Mouse (Mus musculus) olfactory bulb, adult 2 months (tissue): ENCODE measurements around the gene Abca12. TPM values are rescaled to one million over a fixed set of nuclear protein-coding genes. Genes with fewer than 3 reads are reported as not detected.

Experiments used
- H3K27ac ChIP-seq: fragments of 200-500 bp; 2 replicates; pipeline ENCODE4 v1.5.1; 2012; ENCODE audit warnings: low read depth, low read length; ENCODE audit not compliant: insufficient read depth
- H3K4me1 ChIP-seq: fragments of 200-500 bp; 2 replicates; pipeline ENCODE4 v1.6.1; 2012; ENCODE audit warnings: low read length; ENCODE audit not compliant: control insufficient read depth, insufficient read depth
- H3K4me3 ChIP-seq: fragments of 200-500 bp; 2 replicates; pipeline ENCODE4 v1.5.1; 2012; ENCODE audit warnings: mild to moderate bottlenecking, low read depth, low read length, moderate library complexity; ENCODE audit not compliant: insufficient read depth
- CTCF ChIP-seq: fragments of 200-500 bp; IDR thresholded peaks from 2 replicates; pipeline ENCODE4 v1.5.1; 2012; ENCODE audit warnings: low read depth, mild to moderate bottlenecking, low read length, moderate library complexity; ENCODE audit not compliant: insufficient read depth
- POLR2A ChIP-seq: fragments of 200-500 bp; IDR thresholded peaks from 2 replicates; pipeline ENCODE4 v1.6.1; 2012; ENCODE audit warnings: mild to moderate bottlenecking, low read depth, low read length, moderate library complexity; ENCODE audit not compliant: insufficient read depth
- WGBS: fragments of 180-500 bp; shearing (Covaris S2); methylation state at CpG from one replicate; pipeline ENCODE4 v1.1.7; 2018; 5-methylcytosine and 5-hydroxymethylcytosine counted together
- polyA plus RNA-seq: library from polyadenylated mRNA; stranded (reverse); fragments of >200 nt; gene quantifications from 2 replicates; pipeline ENCODE4 v1.2.4, GENCODE M21; 2012; ENCODE audit warnings: low replicate concordance; ENCODE audit not compliant: missing spikeins, insufficient read depth, insufficient read length

Abca12 gene
- polyA plus RNA-seq, 1 experiment, result not detected

DNA sequence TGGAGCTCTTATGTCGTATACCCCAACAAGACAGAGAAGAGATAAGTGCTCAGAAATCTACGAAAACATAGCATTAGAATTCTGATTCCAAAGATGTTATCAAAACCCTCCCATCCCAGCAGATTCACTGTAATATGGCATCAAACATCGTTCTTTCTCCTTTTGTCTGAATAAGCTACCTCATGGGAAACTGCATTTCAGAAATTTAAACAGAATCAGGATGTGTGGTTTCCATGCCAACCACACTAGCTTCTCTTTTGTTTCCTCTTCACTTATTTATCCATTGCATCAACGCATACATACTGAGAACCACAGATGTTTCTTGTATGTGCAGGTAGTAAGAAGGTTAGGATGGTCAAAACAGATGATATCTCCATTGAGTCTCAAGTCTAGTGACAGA is 175.1 kb downstream of the Abca12 start:
- no peak overlapping the region for H3K27ac ChIP-seq
- H3K4me3 ChIP-seq, result no peak overlapping the region
- H3K4me1 ChIP-seq, result no peaks in the 10 kb centered on the region
- 76% methylated on average over 4 of the region's 4 CpGs for WGBS
- TF ChIP-seq CTCF (no peak), POLR2A (no peak)

DNA sequence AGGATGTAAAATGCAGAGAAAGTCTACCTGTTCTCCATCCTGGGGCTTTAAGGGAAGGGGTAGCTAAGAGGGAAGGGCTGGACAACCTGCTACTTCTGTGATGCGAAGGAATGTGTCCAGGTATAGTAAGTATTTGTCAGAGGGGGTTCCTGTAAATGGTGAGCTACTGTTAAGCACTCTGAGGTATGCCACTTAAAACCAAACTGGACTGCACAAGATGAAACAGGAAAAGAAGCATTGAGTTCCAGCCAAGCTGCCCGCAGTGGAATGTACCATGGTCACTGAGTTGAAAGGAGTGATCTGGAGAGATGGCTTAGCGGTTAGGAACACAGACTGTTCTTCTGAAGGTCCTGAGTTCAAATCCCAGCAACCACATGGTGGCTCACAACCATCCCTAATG is 179.4 kb downstream of the Abca12 start:
- Histone ChIP-seq H3K4me1 (no peaks in the 10 kb centered on the region), H3K27ac (no peak overlapping the region), H3K4me3 (no peak overlapping the region)
- 94% methylated on average over 3 of the region's 3 CpGs for WGBS
- TF ChIP-seq POLR2A, result no peak
- TF ChIP-seq CTCF, result no peak

DNA sequence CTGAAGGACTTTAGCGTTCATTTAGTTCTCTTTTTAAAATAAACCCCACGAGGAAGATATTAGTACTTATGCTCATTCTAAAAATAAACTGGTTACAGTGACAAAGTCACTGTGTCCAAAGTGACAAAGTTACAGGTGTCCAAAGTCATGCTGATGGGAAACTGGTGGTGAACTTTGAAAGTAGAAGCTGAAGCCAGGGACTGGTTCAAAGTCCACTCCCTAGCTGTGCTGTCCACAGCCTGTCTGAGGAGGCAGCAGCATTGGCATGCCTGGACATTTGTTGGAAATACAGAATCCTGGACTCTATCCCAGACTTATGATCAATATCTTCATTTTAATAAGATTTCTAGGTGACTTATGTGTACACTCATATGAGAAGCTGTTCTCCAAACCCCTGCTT is 183.5 kb downstream of the Abca12 start:
- 81% methylated on average over 2 of the region's 2 CpGs for WGBS
- no peak overlapping the region for H3K27ac ChIP-seq
- TF ChIP-seq POLR2A (no peak), CTCF (no peak)
- no peak overlapping the region for H3K4me3 ChIP-seq
- H3K4me1 ChIP-seq, result no peaks in the 10 kb centered on the region

DNA sequence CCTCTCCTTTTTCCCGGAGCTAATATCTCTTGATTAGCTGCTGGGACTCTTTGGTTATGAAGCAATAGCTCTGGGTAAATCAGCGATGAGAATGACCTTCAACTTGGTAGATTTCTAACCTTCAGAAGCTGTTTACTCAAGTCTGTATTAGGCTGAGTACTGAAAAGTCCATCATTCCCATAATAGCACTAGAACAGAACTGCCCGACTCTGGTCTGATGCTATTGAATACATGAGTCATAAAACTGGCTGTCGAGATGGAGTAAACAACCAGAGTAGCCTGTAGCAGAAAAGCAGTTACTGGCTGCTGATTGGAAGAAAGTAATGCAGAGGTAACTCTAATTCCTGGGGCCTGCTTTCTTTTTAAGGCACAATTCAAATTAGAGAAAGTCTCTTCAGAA is 211.1 kb downstream of the Abca12 start:
- H3K4me3 ChIP-seq, result no peak overlapping the region
- 75% methylated on average over 4 of the region's 4 CpGs for WGBS
- TF ChIP-seq CTCF, result no peak
- no peak for TF ChIP-seq POLR2A

DNA sequence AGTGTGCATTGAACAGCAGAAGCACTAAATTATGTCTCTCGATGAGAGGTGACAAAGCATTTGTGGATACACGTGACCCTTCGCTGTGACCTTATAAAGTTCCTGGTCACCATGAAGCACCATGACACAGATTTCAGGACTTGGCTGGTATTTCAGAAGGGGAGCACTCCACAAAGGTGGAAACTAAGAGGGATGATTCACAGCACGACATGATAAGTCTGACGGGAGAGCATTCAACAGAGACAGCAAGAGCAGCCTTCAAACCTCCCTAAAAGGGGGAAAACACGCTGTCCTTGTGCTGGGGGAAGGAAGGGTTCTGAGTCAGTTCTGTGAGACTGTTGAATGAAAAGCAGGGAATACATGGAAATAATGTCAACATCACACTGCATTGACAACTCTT is 218.5 kb downstream of the Abca12 start:
- Histone ChIP-seq H3K4me1 (no peaks in the 10 kb centered on the region), H3K4me3 (no peak overlapping the region), H3K27ac (no peak overlapping the region)
- 91% methylated on average over 6 of the region's 6 CpGs for WGBS
- TF ChIP-seq POLR2A (no peak), CTCF (no peak)

More for the DNA sequence above, 211.1 kb downstream of the Abca12 start:
- H3K27ac ChIP-seq, result no peak overlapping the region
- H3K4me1 ChIP-seq, result no peaks in the 10 kb centered on the region

DNA sequence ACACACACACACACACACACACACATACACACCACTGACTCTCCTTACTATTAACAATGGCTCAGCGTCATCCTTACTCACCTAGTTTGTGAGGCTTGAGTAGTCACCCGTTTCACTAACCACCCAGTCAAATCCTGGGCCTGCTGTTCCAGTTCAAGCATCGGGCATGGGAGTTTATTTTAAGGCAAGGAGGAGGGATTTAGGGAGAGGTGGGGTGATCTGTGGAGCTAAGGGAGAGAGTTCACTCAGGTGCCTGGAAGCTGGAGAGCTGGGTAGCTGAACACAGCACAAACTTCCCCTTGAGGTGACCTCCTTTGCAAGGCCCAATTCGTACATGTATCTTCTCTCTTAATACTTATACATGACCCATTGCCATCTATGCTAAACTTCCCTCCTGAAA is 219.4 kb downstream of the Abca12 start:
- Histone ChIP-seq H3K27ac (no peak overlapping the region), H3K4me3 (no peak overlapping the region), H3K4me1 (no peaks in the 10 kb centered on the region)
- TF ChIP-seq CTCF (no peak), POLR2A (no peak)
- WGBS, result 85% methylated on average over 4 of the region's 4 CpGs

DNA sequence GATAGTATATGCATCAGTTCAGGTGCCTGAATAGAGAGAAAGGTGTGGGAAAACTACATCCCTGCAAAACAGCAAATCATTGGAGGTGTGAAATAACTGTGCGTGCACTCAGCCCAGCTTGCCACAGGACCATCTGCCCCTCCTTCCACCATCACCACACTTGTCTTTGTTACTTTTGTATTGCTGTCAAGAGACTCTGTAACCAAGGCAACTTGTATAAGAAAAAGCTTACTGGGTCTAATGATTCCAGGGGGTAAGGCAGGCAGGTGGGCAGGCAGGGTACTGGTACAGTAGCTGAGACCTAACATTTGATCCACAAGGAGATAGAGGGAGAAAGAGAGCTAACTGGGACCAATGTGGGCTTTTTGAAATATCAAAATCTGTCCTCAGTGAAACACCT is 220.8 kb downstream of the Abca12 start:
- WGBS, result 78% methylated on average over 1 of the region's 1 CpGs
- no peaks in the 10 kb centered on the region for H3K4me1 ChIP-seq
- no peak overlapping the region for H3K4me3 ChIP-seq
- H3K27ac ChIP-seq, result no peak overlapping the region
- TF ChIP-seq CTCF (no peak), POLR2A (no peak)

Other genes starting within 250 kb of the Abca12 start
- 175 TPM in 1 of 2 replicates, not detected in the other for gene Atic, start 142.2 kb upstream of the Abca12 start, polyA plus RNA-seq
- gene Fn1, start 238.3 kb upstream of the Abca12 start, polyA plus RNA-seq, result not detected in 2 replicates